Mouse (Mus musculus): ENCODE results near the gene Mc1r. TPM values are rescaled to one million over a fixed set of nuclear protein-coding genes. Genes with fewer than 3 reads are reported as not detected.

The Mc1r gene
- total and polyA plus RNA-seq, 3 experiments: 0.31 to 0.45 TPM; not detected in 1

DNA sequence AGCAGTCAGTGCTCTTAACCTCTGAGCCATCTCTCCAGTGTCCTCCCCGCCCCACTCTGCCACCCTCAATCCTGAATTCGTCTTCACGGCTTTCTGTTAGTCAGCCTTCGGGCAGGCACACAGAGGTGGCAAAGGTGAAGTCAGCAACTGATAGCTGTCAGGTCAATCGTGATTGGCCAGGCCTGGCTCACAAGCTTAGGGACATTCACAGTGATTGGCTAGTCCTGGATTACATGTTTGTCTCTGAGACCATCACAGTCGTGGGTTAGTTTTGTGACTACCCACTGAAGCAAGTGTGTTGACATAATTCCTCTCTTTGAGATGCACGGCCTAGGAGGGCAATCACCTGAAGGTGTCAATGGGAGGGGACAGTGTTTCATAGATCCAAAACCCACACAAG, 46.4 kb downstream of the Mc1r start:
- no peaks in the 10 kb centered on the region for H3K9me3 ChIP-seq (replicated peaks; ENCODE audit: insufficient read depth, low read length)
- DNase-seq (ENCODE audit: low read depth, low spot score): peak; percentile 8
- H3K4me1 ChIP-seq (ENCODE audit: control insufficient read depth in 1 of 2, insufficient read depth in 2 of 2, low read length in 2 of 2): peaks cover 13 to 36% of the 10 kb centered on the region in 2 experiments
- TF ChIP-seq RCOR1 (IDR thresholded peaks at IDR 0.05; ENCODE audit: low read depth, low read length) (no peak), UBTF (IDR thresholded peaks at IDR 0.05; ENCODE audit: borderline replicate concordance, insufficient read depth, low read depth, low read length) (no peak), MXI1 (IDR thresholded peaks at IDR 0.05; ENCODE audit: low read depth, low read length) (no peak), POLR2AphosphoS2 (IDR thresholded peaks at IDR 0.05; ENCODE audit: low read length) (no peak), TBP (IDR thresholded peaks at IDR 0.05; ENCODE audit: low read depth, low read length) (no peak)
- no peak overlapping the region for H3K9ac ChIP-seq (ENCODE audit: control insufficient read depth, low read depth, low read length, poor library complexity, severe bottlenecking)
- no peaks in the 10 kb centered on the region for H3K27me3 ChIP-seq (ENCODE audit: control insufficient read depth in 1 of 2, insufficient read depth in 2 of 2, low read length in 2 of 2)
- no peak overlapping the region for H3K4me3 ChIP-seq (ENCODE audit: control insufficient read depth in 1 of 2, insufficient read depth in 1 of 2, low read depth in 2 of 2, low read length in 2 of 2)
- no peaks in the 10 kb centered on the region for H3K79me2 ChIP-seq (ENCODE audit: control insufficient read depth, insufficient read depth, low read length, poor library complexity)
- no peak overlapping the region for H3K27ac ChIP-seq (ENCODE audit: control insufficient read depth, low read depth, low read length)
- peaks cover 0 to 35% of the 10 kb centered on the region in 2 experiments; a peak in 3 of 4 replicates for H3K36me3 ChIP-seq (ENCODE audit: control insufficient read depth in 1 of 2, insufficient read depth in 2 of 2, low read length in 2 of 2)

GRCm38 (mm10) chr8:123453951-123454350, 47.0 kb downstream of the Mc1r start:
- Histone ChIP-seq H3K4me1 (ENCODE audit: control insufficient read depth in 1 of 2, insufficient read depth in 2 of 2, low read length in 2 of 2) (peaks cover 13 to 30% of the 10 kb centered on the region in 2 experiments), H3K27ac (ENCODE audit: control insufficient read depth, low read depth, low read length) (peak overlapping the region; percentile 41; the same call in 1 of the 2 replicates), H3K9ac (ENCODE audit: control insufficient read depth, low read depth, low read length, poor library complexity, severe bottlenecking) (no peak overlapping the region), H3K4me3 (ENCODE audit: control insufficient read depth in 1 of 2, insufficient read depth in 1 of 2, low read depth in 2 of 2, low read length in 2 of 2) (no peak overlapping the region), H3K79me2 (ENCODE audit: control insufficient read depth, insufficient read depth, low read length, poor library complexity) (no peaks in the 10 kb centered on the region), H3K9me3 (replicated peaks; ENCODE audit: insufficient read depth, low read length) (no peaks in the 10 kb centered on the region), H3K36me3 (ENCODE audit: control insufficient read depth in 1 of 2, insufficient read depth in 2 of 2, low read length in 2 of 2) (peaks cover 0 to 30% of the 10 kb centered on the region in 2 experiments; a peak in 3 of 4 replicates), H3K27me3 (ENCODE audit: control insufficient read depth in 1 of 2, insufficient read depth in 2 of 2, low read length in 2 of 2) (no peaks in the 10 kb centered on the region)
- TF ChIP-seq CHD1 (IDR thresholded peaks at IDR 0.05; ENCODE audit: low read depth, low read length) (no peak), BHLHE40 (IDR thresholded peaks at IDR 0.05; ENCODE audit: borderline replicate concordance, low read depth, low read length) (no peak), UBTF (IDR thresholded peaks at IDR 0.05; ENCODE audit: borderline replicate concordance, insufficient read depth, low read depth, low read length) (no peak), TAL1 (IDR thresholded peaks at IDR 0.05; ENCODE audit: low read length) (no peak), EP300 (IDR thresholded peaks at IDR 0.05; ENCODE audit: low read depth in 1 of 2, low read length in 2 of 2) (no peak), MAZ (IDR thresholded peaks at IDR 0.05; ENCODE audit: low read depth, low read length) (no peak), GABPA (IDR thresholded peaks at IDR 0.05; ENCODE audit: low read depth, low read length) (no peak), ZNF384 (IDR thresholded peaks at IDR 0.05; ENCODE audit: low read depth, low read length) (no peak), ETS1 (IDR thresholded peaks at IDR 0.05; ENCODE audit: low read depth, low read length) (no peak), POLR2AphosphoS5 (IDR thresholded peaks at IDR 0.05; ENCODE audit: borderline replicate concordance, low read depth, low read length) (no peak), POLR2AphosphoS2 (IDR thresholded peaks at IDR 0.05; ENCODE audit: low read length) (no peak), CHD2 (IDR thresholded peaks at IDR 0.05; ENCODE audit: low read length) (no peak), JUND (IDR thresholded peaks at IDR 0.05; ENCODE audit: low read depth, low read length) (no peak), ZMIZ1 (IDR thresholded peaks at IDR 0.05; ENCODE audit: low read depth, low read length) (no peak), ELF1 (IDR thresholded peaks at IDR 0.05; ENCODE audit: low read depth, low read length) (no peak)
- peak; percentile 5 for DNase-seq (ENCODE audit: low read depth, low spot score)
